Mouse (Mus musculus) bone marrow, adult 2 months (tissue): Measurements from ENCODE around the gene Mta3. TPM values are rescaled to one million over a fixed set of nuclear protein-coding genes. Genes with fewer than 3 reads are reported as not detected.
A peak's percentile ranks its signal among the peaks of the same experiment; 100 is the strongest.

Experiments
- H3K27ac ChIP-seq: fragments of 200-500 bp; 2 replicates; pipeline ENCODE4 v1.5.1; 2012; ENCODE audit warnings: low read depth, mild to moderate bottlenecking, control low read depth, inconsistent platforms, low read length; ENCODE audit not compliant: control insufficient read depth, poor library complexity, insufficient read depth
- H3K4me1 ChIP-seq: fragments of 200-500 bp; 2 replicates; pipeline ENCODE4 v1.6.1; 2011; ENCODE audit warnings: low read length; ENCODE audit not compliant: control insufficient read depth, insufficient read depth
- H3K4me3 ChIP-seq: fragments of 200-500 bp; replicated peaks from 2 replicates; pipeline ENCODE3; 2011; ENCODE audit warnings: mild to moderate bottlenecking, low read depth, low read length, control low read depth; ENCODE audit not compliant: control insufficient read depth
- CTCF ChIP-seq: fragments of 200-500 bp; IDR thresholded peaks from 2 replicates; pipeline ENCODE4 v1.5.1; 2011; ENCODE audit warnings: low read length, control low read depth; ENCODE audit not compliant: control insufficient read depth, insufficient read depth
- POLR2A ChIP-seq: fragments of 200-500 bp; IDR thresholded peaks from 2 replicates; pipeline ENCODE4 v1.6.1; 2011; ENCODE audit warnings: low read depth, mild to moderate bottlenecking, control low read depth, low read length, borderline replicate concordance; ENCODE audit not compliant: control insufficient read depth
- WGBS: fragments of 180-500 bp; shearing (Covaris S2); methylation state at CpG from one replicate; pipeline ENCODE4 v1.1.7; 2018; 5-methylcytosine and 5-hydroxymethylcytosine counted together
- polyA plus RNA-seq: library from polyadenylated mRNA; stranded (reverse); fragments of >200 nt; gene quantifications from 2 replicates; pipeline ENCODE4 v1.2.4, GENCODE M21; 2011; ENCODE audit warnings: low replicate concordance; ENCODE audit not compliant: missing spikeins, insufficient read depth, insufficient read length

Mta3 gene
- polyA plus RNA-seq, 1 experiment, result 15.8 TPM

GRCm38 (mm10) chr17:83753112-83753899 lies 47.3 kb downstream of the Mta3 start:
- Histone ChIP-seq H3K27ac (no peak overlapping the region), H3K4me3 (no peak overlapping the region), H3K4me1 (no peaks in the 10 kb centered on the region)
- WGBS, result 86% methylated on average over 11 of the region's 11 CpGs
- TF ChIP-seq CTCF, result no peak
- TF ChIP-seq POLR2A, result no peak

- 92% methylated on average over 10 of the region's 10 CpGs for WGBS
- Histone ChIP-seq H3K4me3 (no peak overlapping the region), H3K4me1 (no peaks in the 10 kb centered on the region), H3K27ac (no peak overlapping the region)
- TF ChIP-seq CTCF (no peak), POLR2A (no peak)
Observed at GRCm38 (mm10) chr17:83758096-83758495, 52.1 kb downstream of the Mta3 start.

GRCm38 (mm10) chr17:83759547-83759946 lies 53.6 kb downstream of the Mta3 start:
- Histone ChIP-seq H3K4me3 (no peak overlapping the region), H3K4me1 (no peaks in the 10 kb centered on the region), H3K27ac (no peak overlapping the region)
- 82% methylated on average over 4 of the region's 4 CpGs for WGBS
- TF ChIP-seq POLR2A (no peak), CTCF (no peak)

GRCm38 (mm10) chr17:83764538-83764937 lies 58.6 kb downstream of the Mta3 start:
- no peak overlapping the region for H3K4me3 ChIP-seq
- WGBS, result 28% methylated on average over 4 of the region's 4 CpGs
- H3K4me1 ChIP-seq, result no peaks in the 10 kb centered on the region
- TF ChIP-seq CTCF (no peak), POLR2A (no peak)
- H3K27ac ChIP-seq, result no peak overlapping the region

- WGBS, result 96% methylated on average over 7 of the region's 7 CpGs
- Histone ChIP-seq H3K27ac (no peak overlapping the region), H3K4me3 (no peak overlapping the region), H3K4me1 (peaks cover 4% of the 10 kb centered on the region)
- TF ChIP-seq CTCF (no peak), POLR2A (no peak)
Observed at GRCm38 (mm10) chr17:83767064-83767463, 61.1 kb downstream of the Mta3 start.

- 34% methylated on average over 10 of the region's 10 CpGs for WGBS
- Histone ChIP-seq H3K4me1 (peaks cover 4% of the 10 kb centered on the region), H3K27ac (no peak overlapping the region)
Observed at GRCm38 (mm10) chr17:83768309-83768708, 62.3 kb downstream of the Mta3 start.

GRCm38 (mm10) chr17:83770371-83770770 lies 64.4 kb downstream of the Mta3 start:
- no peak for TF ChIP-seq CTCF
- TF ChIP-seq POLR2A, result no peak
- Histone ChIP-seq H3K27ac (peak overlapping the region; percentile 18; the same call in 1 of the 2 replicates), H3K4me1 (peaks cover 5% of the 10 kb centered on the region), H3K4me3 (no peak overlapping the region)
- 25% methylated on average over 6 of the region's 6 CpGs for WGBS

More at GRCm38 (mm10) chr17:83768309-83768708, 62.3 kb downstream of the Mta3 start:
- TF ChIP-seq POLR2A, result no peak
- no peak for TF ChIP-seq CTCF
- no peak overlapping the region for H3K4me3 ChIP-seq

- Histone ChIP-seq H3K4me3 (no peak overlapping the region), H3K27ac (peak overlapping the region; percentile 18), H3K4me1 (peaks cover 6% of the 10 kb centered on the region)
- WGBS, result 84% methylated on average over 7 of the region's 7 CpGs
- no peak for TF ChIP-seq POLR2A
- TF ChIP-seq CTCF, result no peak
Observed at GRCm38 (mm10) chr17:83770931-83771330, 65.0 kb downstream of the Mta3 start.

- WGBS, result 78% methylated on average over 9 of the region's 9 CpGs
- Histone ChIP-seq H3K4me3 (no peak overlapping the region), H3K4me1 (peaks cover 6% of the 10 kb centered on the region), H3K27ac (no peak overlapping the region)
- no peak for TF ChIP-seq CTCF
- TF ChIP-seq POLR2A, result no peak
Observed at GRCm38 (mm10) chr17:83772110-83772509, 66.1 kb downstream of the Mta3 start.
